Mouse (Mus musculus) A20 (cell line): ENCODE measurements around the gene Cdk14.

Experiments
- DNase-seq: peaks from one replicate; pipeline ENCODE4 v3.0.0-alpha.2; 2011; ENCODE audit warnings: low read depth, low spot score

The Cdk14 gene

GRCm38 (mm10) chr5:4993192-4993601 lies 426.9 kb downstream of the Cdk14 start:
- DNase-seq: no peak

GRCm38 (mm10) chr5:4991023-4991422 lies 429.1 kb downstream of the Cdk14 start:
- no peak for DNase-seq

- DNase-seq: no peak
These were observed 429.9 kb downstream of the Cdk14 start for GRCm38 (mm10) chr5:4990237-4990636.

- DNase-seq: no peak
These were observed 433.9 kb downstream of the Cdk14 start for GRCm38 (mm10) chr5:4986181-4986580.

- DNase-seq: no peak
These were observed 440.6 kb downstream of the Cdk14 start for GRCm38 (mm10) chr5:4979551-4979950.

- DNase-seq: no peak
These were observed 446.7 kb downstream of the Cdk14 start for GRCm38 (mm10) chr5:4973408-4973807.

- peak; percentile 56 for DNase-seq
These were observed 458.0 kb downstream of the Cdk14 start for GRCm38 (mm10) chr5:4962063-4962610.

GRCm38 (mm10) chr5:4961636-4962035 lies 458.5 kb downstream of the Cdk14 start:
- DNase-seq: no peak

GRCm38 (mm10) chr5:4959446-4959845 lies 460.7 kb downstream of the Cdk14 start:
- DNase-seq: no peak

GRCm38 (mm10) chr5:4955993-4956392 lies 464.1 kb downstream of the Cdk14 start:
- DNase-seq: no peak

GRCm38 (mm10) chr5:4955392-4955791 lies 464.7 kb downstream of the Cdk14 start:
- DNase-seq: no peak

GRCm38 (mm10) chr5:4949433-4949832 lies 470.7 kb downstream of the Cdk14 start:
- no peak for DNase-seq

GRCm38 (mm10) chr5:4948090-4948954 lies 471.8 kb downstream of the Cdk14 start:
- DNase-seq: peak; percentile 30

GRCm38 (mm10) chr5:4935131-4935530 lies 485.0 kb downstream of the Cdk14 start:
- DNase-seq: no peak

GRCm38 (mm10) chr5:4934491-4934890 lies 485.6 kb downstream of the Cdk14 start:
- DNase-seq: no peak

GRCm38 (mm10) chr5:4931539-4932143 lies 488.5 kb downstream of the Cdk14 start:
- DNase-seq: no peak

GRCm38 (mm10) chr5:4929628-4930027 lies 490.5 kb downstream of the Cdk14 start:
- no peak for DNase-seq

- DNase-seq: no peak
These were observed 495.2 kb downstream of the Cdk14 start for GRCm38 (mm10) chr5:4924866-4925265.

- peak; percentile 44 for DNase-seq
These were observed 501.7 kb downstream of the Cdk14 start for GRCm38 (mm10) chr5:4918376-4918775.

- DNase-seq: no peak
These were observed 502.4 kb downstream of the Cdk14 start for GRCm38 (mm10) chr5:4917743-4918142.

GRCm38 (mm10) chr5:4917274-4917673 lies 502.8 kb downstream of the Cdk14 start:
- no peak for DNase-seq

GRCm38 (mm10) chr5:4916390-4917273 lies 503.5 kb downstream of the Cdk14 start:
- DNase-seq: no peak
